Mouse (Mus musculus) MEL (cell line): ENCODE data around the gene Sorl1.

ENCODE experiments used
- CTCF ChIP-seq, 3 experiments: IDR thresholded peaks in 2 of 3; conservative IDR thresholded peaks in 1 of 3; 2 replicates each; pipeline ENCODE4 v1.5.1; 2011 to 2012; ENCODE audit warnings: low read length in 3 of 3, low read depth in 2 of 3, mild to moderate bottlenecking in 2 of 3, improper control_type of control experiment in 1 of 3, inconsistent platforms in 1 of 3, mixed read lengths in 1 of 3, moderate library complexity in 1 of 3; ENCODE audit not compliant: control insufficient read depth in 1 of 3, insufficient read depth in 1 of 3, poor library complexity in 1 of 3, severe bottlenecking in 1 of 3
- HCFC1 ChIP-seq: IDR thresholded peaks from 2 replicates; pipeline ENCODE4 v1.6.1; 2012; ENCODE audit warnings: low read depth, mild to moderate bottlenecking, inconsistent platforms, low read length, improper control_type of control experiment, moderate library complexity
- JUND ChIP-seq: IDR thresholded peaks from 2 replicates; pipeline ENCODE4 v1.6.1; 2011; ENCODE audit warnings: low read depth, mild to moderate bottlenecking, improper control_type of control experiment, low read length
- MAZ ChIP-seq: IDR thresholded peaks from 2 replicates; pipeline ENCODE4 v1.6.1; 2012; ENCODE audit warnings: low read depth, mild to moderate bottlenecking, inconsistent platforms, low read length, improper control_type of control experiment
- POLR2A ChIP-seq, 2 experiments: IDR thresholded peaks; 2 replicates each; pipeline ENCODE4 v1.6.1; 2011 to 2012; ENCODE audit warnings: low read length in 2 of 2, mild to moderate bottlenecking in 2 of 2, control low read depth in 1 of 2, improper control_type of control experiment in 1 of 2, low read depth in 1 of 2, moderate library complexity in 1 of 2; ENCODE audit not compliant: control insufficient read depth in 1 of 2, insufficient read depth in 1 of 2, poor library complexity in 1 of 2
- RCOR1 ChIP-seq: IDR thresholded peaks from 2 replicates; pipeline ENCODE4 v1.6.1; 2012; ENCODE audit warnings: low read depth, mild to moderate bottlenecking, inconsistent platforms, low read length, improper control_type of control experiment

- TF ChIP-seq RCOR1 (no peak), CTCF (IDR thresholded peaks at IDR 0.05 in 2 of 3, conservative IDR thresholded peaks at IDR 0.05 in 1 of 3; ENCODE audit: control insufficient read depth in 1 of 3, insufficient read depth in 1 of 3, low read depth in 2 of 3, low read length in 3 of 3, poor library complexity in 1 of 3, severe bottlenecking in 1 of 3) (no peak), MAZ (no peak), JUND (no peak), POLR2A (IDR thresholded peaks at IDR 0.05; ENCODE audit: control insufficient read depth in 1 of 2, insufficient read depth in 1 of 2, low read depth in 1 of 2, low read length in 2 of 2, poor library complexity in 1 of 2) (no peak), HCFC1 (no peak)
Observed at GRCm38 (mm10) chr9:42035995-42036394, 88.1 kb downstream of the Sorl1 start.
